19 mouse cellular contexts compared by ENCODE assay signal in the genomic region with DNA sequence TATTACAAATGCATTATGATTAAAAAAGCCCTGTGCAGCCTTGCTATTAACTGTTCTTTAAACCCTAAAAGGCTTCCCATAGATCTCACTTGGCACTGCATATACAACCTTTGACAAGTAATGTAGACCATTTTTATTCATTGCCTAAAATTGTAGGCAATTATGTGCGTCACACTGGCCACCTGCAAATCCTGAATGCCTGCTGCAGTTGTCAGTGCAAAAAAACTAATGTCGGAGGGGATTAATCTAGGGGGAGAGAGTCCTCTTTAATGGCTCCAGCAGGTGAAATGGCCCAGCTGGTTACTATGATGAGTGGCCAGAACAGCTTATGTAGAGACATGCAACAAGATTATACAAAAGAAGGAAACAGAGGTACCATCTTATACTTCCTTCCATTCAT.
A peak's percentile ranks its signal among the peaks of the same experiment; 100 is the strongest.
DNase-seq lines count a peak whose midpoint lies in the region; ATAC-seq lines count a peak whose summit lies in the region.
"Had no signal": no experiment of that assay in that cellular context is flagged by ENCODE, and none has a peak within 500 bp of the region (broad histone marks: within the 10 kb centered on the region; RNA-seq: fewer than 3 reads in every experiment).

No protein-coding gene starts in this region.

- no peak overlapping the region for H3K4me3 ChIP-seq in forebrain, embryonic 12.5 days (replicated peaks)
- no peak overlapping the region for H3K4me3 ChIP-seq in forebrain, embryonic 10.5 days
- no peak overlapping the region for H3K4me3 ChIP-seq in midbrain, embryonic 11.5 days (ENCODE audit: low read depth, low read length)
- no peak overlapping the region for H3K4me3 ChIP-seq in midbrain, embryonic 10.5 days
- H3K4me3 ChIP-seq: embryonic facial prominence, embryonic 12.5 days; heart, adult 2 months; heart, embryonic 15.5 days; hindbrain, embryonic 15.5 days had no signal

- no peak overlapping the region for H3K27ac ChIP-seq in forebrain, embryonic 12.5 days
- H3K27ac ChIP-seq in forebrain, embryonic 10.5 days: no peak overlapping the region
- no peak overlapping the region for H3K27ac ChIP-seq in midbrain, embryonic 11.5 days (ENCODE audit: low read depth, low read length)
- H3K27ac ChIP-seq in midbrain, embryonic 10.5 days (replicated peaks): no peak overlapping the region
- H3K27ac ChIP-seq: embryonic facial prominence, embryonic 12.5 days; heart, adult 2 months; heart, embryonic 15.5 days had no signal

- H3K9ac ChIP-seq in forebrain, embryonic 12.5 days: no peak overlapping the region
- H3K9ac ChIP-seq in midbrain, embryonic 11.5 days (ENCODE audit: low read length): no peak overlapping the region
- H3K9ac ChIP-seq: embryonic facial prominence, embryonic 12.5 days; forebrain, postnatal 0 days; heart, embryonic 15.5 days; hindbrain, embryonic 15.5 days had no signal

- whole genome bisulfite sequencing in forebrain, embryonic 12.5 days: 17% methylated on average over 2 of the region's 2 CpGs
- WGBS in forebrain, embryonic 10.5 days: 34% methylated on average over 2 of the region's 2 CpGs
- 16% methylated on average over 2 of the region's 2 CpGs for WGBS in midbrain, embryonic 11.5 days
- WGBS in midbrain, embryonic 10.5 days: 30% methylated on average over 2 of the region's 2 CpGs

- no peak overlapping the region for H3K4me2 ChIP-seq in forebrain, embryonic 12.5 days
- H3K4me2 ChIP-seq in midbrain, embryonic 11.5 days: no peak overlapping the region
- H3K4me2 ChIP-seq: embryonic facial prominence, embryonic 12.5 days; heart, embryonic 11.5 days; heart, embryonic 15.5 days; hindbrain, embryonic 15.5 days had no signal

- H3K36me3 ChIP-seq in forebrain, embryonic 12.5 days (replicated peaks): no peaks in the 10 kb centered on the region
- peaks cover 7% of the 10 kb centered on the region for H3K36me3 ChIP-seq in forebrain, embryonic 10.5 days (replicated peaks)
- H3K36me3 ChIP-seq in midbrain, embryonic 11.5 days (ENCODE audit: control insufficient read depth, insufficient read depth, low read length): no peaks in the 10 kb centered on the region
- H3K36me3 ChIP-seq in midbrain, embryonic 10.5 days: peaks cover 2% of the 10 kb centered on the region; the same call in 1 of the 2 replicates
- H3K36me3 ChIP-seq: embryonic facial prominence, embryonic 12.5 days; heart, embryonic 15.5 days; hindbrain, embryonic 15.5 days had no signal

- H3K27me3 ChIP-seq in forebrain, embryonic 12.5 days: 0 out of 2 replicates have a peak, but pooled peaks cover 3% of the 10 kb centered on the region
- H3K27me3 ChIP-seq in forebrain, embryonic 10.5 days (ENCODE audit: poor library complexity, severe bottlenecking): peaks cover 57% of the 10 kb centered on the region
- H3K27me3 ChIP-seq in midbrain, embryonic 11.5 days (ENCODE audit: control insufficient read depth, insufficient read depth, low read length): no peaks in the 10 kb centered on the region
- H3K27me3 ChIP-seq in midbrain, embryonic 10.5 days (ENCODE audit: low read depth, poor library complexity, severe bottlenecking): peaks cover 7% of the 10 kb centered on the region; the same call in 1 of the 2 replicates
- H3K27me3 ChIP-seq: embryonic facial prominence, embryonic 12.5 days; heart, embryonic 15.5 days had no signal

- no peaks in the 10 kb centered on the region for H3K9me3 ChIP-seq in forebrain, embryonic 12.5 days
- no peaks in the 10 kb centered on the region for H3K9me3 ChIP-seq in forebrain, embryonic 10.5 days
- H3K9me3 ChIP-seq in midbrain, embryonic 11.5 days (ENCODE audit: control insufficient read depth, low read length): no peaks in the 10 kb centered on the region
- no peaks in the 10 kb centered on the region for H3K9me3 ChIP-seq in midbrain, embryonic 10.5 days (replicated peaks)
- H3K9me3 ChIP-seq: embryonic facial prominence, embryonic 12.5 days; heart, embryonic 15.5 days; hindbrain, embryonic 15.5 days had no signal

- no peak for DNase-seq in forebrain, embryonic 10.5 days (ENCODE audit: extremely low spot score, low spot score)
- DNase-seq in midbrain, embryonic 11.5 days (ENCODE audit: low spot score, missing footprints): peak; percentile 82
- no peak for DNase-seq in midbrain, embryonic 10.5 days (ENCODE audit: low spot score)
- DNase-seq in embryo, embryonic 11 days: peak; percentile 26
- peak; percentile 13 for DNase-seq in retina, postnatal 1 day
- no peak for DNase-seq in kidney, adult 18-20 months
- DNase-seq: adrenal gland, postnatal 10 days; cerebellum, adult 11-12 months; cerebellum, adult 9-10 months; cerebellum, postnatal 25 days; forebrain, postnatal 0 days; gastrocnemius, postnatal 14 days; heart, adult 2 months; heart, postnatal 14 days had no signal

- H3K4me1 ChIP-seq in forebrain, embryonic 12.5 days: peaks cover 15% of the 10 kb centered on the region
- peaks cover 38% of the 10 kb centered on the region for H3K4me1 ChIP-seq in forebrain, embryonic 10.5 days
- H3K4me1 ChIP-seq in midbrain, embryonic 11.5 days (ENCODE audit: control insufficient read depth, insufficient read depth, low read length): peaks cover 6% of the 10 kb centered on the region
- H3K4me1 ChIP-seq in midbrain, embryonic 10.5 days: peaks cover 46% of the 10 kb centered on the region
- H3K4me1 ChIP-seq: heart, embryonic 15.5 days had no signal

- ATAC-seq in forebrain, embryonic 12.5 days (ENCODE audit: low FRiP score): peak; percentile 51; the same call in 1 of the 2 replicates
- ATAC-seq in midbrain, embryonic 11.5 days (ENCODE audit: low FRiP score): no peak
- ATAC-seq: forebrain, postnatal 0 days had no signal

Comparison
In these comparisons a context has a peak if more than half of its experiments do, and no peak if none do; other contexts are left out.
1. DNase-seq: peak in midbrain, embryonic 11.5 days (single experiment), embryo, embryonic 11 days (single experiment) and retina, postnatal 1 day (single experiment); none in forebrain, embryonic 10.5 days (single experiment), midbrain, embryonic 10.5 days (single experiment) and kidney, adult 18-20 months (single experiment).